Mouse (Mus musculus) left cerebral cortex, adult 9 months (tissue): Measurements from ENCODE around the gene Cyp4f16.
"Not testable (repeated sequence)": the region's sequence is repeated elsewhere in the genome, so short reads cannot be mapped to it uniquely, and the experiment has no call there.

Source experiments
- DNase-seq, 2 experiments: peaks; one replicate each; pipeline ENCODE4 v3.0.0; 2022; ENCODE audit warnings: low spot score in 2 of 2

Gene Cyp4f16

DNA sequence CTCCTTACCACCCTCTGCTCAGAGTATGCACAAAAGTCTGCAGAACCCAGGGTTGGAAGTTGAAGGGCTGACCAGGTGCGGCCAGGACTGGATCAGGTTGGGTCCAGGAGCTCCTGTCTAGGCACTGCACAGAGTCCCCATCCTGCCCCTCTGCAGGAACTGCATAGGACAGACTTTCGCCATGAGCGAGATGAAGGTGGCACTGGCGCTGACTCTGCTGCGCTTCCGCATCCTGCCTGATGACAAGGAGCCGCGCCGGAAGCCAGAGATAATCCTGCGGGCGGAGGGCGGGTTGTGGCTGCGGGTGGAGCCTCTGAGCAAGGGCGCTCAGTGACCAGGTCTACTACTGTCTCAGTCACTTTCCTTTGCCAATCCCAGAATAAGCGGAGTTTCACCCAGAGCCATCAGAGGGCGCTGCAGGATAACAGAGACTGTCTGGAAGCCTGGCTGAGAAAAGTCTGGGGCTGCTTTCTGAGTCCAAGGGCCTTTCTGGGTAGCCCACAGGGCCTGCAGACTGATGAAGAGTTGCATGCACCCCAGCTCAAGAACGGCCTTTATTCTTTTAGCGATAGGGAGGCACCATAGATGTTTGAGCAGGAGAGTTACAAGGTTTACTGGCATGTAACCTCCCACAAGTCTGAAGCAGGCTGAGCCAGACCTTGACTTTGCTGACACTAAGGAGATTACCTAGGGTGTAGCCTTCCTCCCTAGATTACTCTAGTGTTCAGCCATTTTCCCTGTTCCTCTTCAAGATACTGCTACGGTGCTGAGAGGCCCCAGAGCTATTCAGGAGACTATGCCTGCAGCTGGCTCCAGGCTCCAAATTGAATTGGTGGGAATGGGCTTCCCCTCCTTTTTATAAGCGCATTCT lies 14.8 kb downstream of the Cyp4f16 start:
- peak; percentile 65 to 92 for DNase-seq

DNA sequence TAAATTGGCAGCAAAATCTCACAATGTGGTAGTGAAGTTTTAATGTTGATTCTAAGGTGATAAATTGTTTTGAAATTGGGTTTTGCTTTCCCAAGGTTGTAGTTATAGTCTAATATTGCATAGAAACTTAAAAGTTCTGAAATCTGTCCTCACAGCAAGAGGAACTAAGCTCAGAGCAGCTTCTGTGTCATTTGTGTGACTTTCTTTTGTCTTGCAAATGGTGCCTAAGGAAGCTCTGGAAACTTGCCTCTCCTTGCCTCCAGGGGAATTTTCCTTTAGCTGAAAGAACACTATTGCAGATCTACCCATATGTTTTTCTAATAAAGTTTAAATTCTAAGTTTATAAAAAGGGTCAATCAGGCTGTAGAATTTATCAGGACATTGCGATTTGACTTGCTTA lies 16.7 kb downstream of the Cyp4f16 start:
- DNase-seq, result not testable (repeated sequence)

DNA sequence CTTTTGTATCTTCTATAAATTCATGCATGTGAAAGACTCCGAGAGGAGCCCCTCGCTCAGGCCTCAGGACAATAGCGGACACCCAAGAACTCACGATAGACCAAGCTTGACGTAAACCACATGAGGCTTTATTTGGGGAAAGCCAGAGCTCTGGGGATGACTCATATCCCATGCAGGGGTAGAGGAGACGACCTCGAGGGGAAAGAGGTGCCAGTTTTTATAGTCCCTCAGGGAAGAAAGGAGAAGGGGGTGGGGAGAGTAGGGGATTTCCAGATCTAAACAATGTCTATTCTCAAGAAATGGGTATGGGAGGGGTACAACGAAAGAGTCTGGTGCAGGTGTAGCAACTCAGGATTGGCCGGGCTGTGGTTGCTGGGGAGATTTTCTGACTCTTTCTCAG lies 18.0 kb downstream of the Cyp4f16 start:
- DNase-seq, result not testable (repeated sequence)

DNA sequence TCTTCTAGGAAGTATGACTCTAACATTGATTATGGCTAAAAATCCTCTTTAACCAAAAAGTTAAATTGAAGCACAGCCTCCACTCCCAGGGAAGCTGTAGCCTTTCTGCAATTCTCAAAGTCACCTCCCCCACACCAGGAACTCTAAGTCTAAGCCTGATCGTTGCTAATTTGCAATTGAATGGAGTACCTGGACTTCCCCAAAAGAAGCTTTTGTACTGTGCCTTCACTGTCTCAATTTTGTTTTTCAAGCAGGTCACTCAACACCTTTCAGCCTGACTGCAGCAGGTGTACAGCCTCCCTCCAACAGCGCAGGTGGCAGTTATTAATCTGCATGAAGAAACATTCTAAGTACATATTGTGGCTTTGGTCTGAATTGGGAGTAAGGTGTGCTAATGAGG lies 26.9 kb downstream of the Cyp4f16 start:
- not testable (repeated sequence) for DNase-seq

DNA sequence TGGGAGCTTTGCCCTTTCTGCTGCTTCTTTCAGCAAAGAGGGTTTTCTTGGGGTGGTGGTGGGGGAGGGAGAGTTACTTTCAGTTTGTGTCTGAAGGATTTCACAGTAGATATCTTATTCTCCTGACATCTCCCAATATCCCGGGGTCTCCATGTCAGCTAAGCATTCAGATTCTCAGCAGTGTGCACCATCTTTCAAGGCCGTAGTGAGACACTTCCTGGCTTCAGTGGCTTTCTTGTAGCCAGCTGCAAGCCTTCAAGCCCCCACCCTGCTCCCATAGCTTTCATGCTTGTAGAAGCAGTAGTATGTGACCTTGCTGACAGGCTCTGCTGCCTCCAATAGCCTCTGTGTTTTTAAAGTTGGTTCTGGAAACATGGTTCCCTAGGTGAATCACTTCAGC lies 36.9 kb downstream of the Cyp4f16 start:
- DNase-seq, result not testable (repeated sequence)

DNA sequence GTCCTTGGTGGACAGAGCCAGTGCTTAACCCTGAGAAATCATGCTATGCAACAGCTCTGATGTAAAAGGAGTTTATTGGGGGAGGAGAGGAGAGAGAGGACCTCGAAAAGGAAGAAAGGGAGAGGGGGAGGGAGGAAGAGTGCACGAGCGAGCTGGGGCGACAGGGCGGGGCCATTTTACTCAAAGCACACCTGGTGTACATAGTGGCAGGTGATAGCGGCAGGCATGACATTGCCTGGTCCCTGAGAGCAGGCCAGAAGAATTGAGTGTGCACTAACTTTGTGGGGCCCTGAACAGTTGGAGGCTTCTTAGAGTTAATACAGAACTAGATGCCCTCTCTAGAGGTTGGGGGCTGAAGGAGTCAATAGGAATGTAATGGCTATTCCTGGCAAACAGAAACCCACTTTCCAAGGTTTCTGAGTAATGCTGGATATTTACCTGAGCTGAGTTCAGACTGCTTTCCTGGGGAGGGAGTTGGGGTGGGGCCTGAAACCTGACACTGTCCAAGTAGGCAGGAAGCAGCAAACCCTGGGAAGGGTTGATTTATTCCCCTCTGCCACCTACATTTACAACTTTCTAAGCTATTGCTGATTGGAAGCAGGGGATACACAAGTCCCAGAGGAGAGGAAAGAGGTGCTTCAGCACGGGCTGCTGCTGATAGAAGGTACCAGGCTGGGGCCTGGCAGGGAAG lies 41.3 kb downstream of the Cyp4f16 start:
- no peak for DNase-seq

DNA sequence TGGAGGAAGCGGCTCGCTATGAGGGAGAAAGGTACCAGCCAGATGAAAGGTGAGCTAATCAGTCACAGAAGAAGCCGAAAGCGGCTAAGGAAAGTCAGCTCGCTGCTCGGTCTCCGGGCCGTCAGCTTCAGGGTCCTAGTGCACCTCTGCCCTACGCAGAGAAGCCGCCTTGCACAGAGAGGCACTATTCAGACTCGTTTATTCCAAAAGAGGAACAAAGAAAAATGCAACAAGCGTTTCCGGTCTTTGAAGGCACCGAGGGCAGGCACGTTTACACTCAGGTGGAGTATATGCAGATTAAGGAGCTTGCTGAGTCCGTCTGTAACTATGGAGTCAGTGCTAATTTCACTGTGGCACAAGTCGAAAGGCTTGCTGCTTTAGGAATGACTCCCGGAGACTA lies 60.1 kb downstream of the Cyp4f16 start:
- no peak for DNase-seq
